Mouse (Mus musculus) layer of hippocampus, postnatal 25 days (tissue): ENCODE data around the gene Rpp14. TPM values are rescaled to one million over a fixed set of nuclear protein-coding genes. Genes with fewer than 3 reads are reported as not detected.

Source experiments
- DNase-seq, 2 experiments: peaks; one replicate each; pipeline ENCODE4 v3.0.0; 2022; ENCODE audit warnings: mixed read lengths in 2 of 2, low spot score in 1 of 2; ENCODE audit errors: extremely low spot score in 1 of 2
- total RNA-seq, 2 experiments: library from RNA; stranded (reverse); gene quantifications; 2 replicates each; pipeline ENCODE4 v1.2.3; 2021

The Rpp14 gene
- 10 to 100 TPM; 27.0 to 29.2 TPM for total RNA-seq

- peak; percentile 96 to 100 for DNase-seq
Measured at GRCm38 (mm10) chr14:8080165-8080679, at the start of gene Rpp14. Rpp14 (plus strand) TSS chr14:8080367.

GRCm38 (mm10) chr14:8030535-8030934 lies 49.6 kb upstream of the Rpp14 start:
- no peak for DNase-seq

GRCm38 (mm10) chr14:8032087-8032944 lies 47.9 kb upstream of the Rpp14 start:
- DNase-seq, result no peak

- DNase-seq, result no peak
Measured at GRCm38 (mm10) chr14:8034561-8034960, 45.6 kb upstream of the Rpp14 start.

- DNase-seq, result no peak
Measured at GRCm38 (mm10) chr14:8035951-8036350, 44.2 kb upstream of the Rpp14 start.

GRCm38 (mm10) chr14:8036406-8036805 lies 43.8 kb upstream of the Rpp14 start:
- DNase-seq, result no peak

- no peak for DNase-seq
Measured at GRCm38 (mm10) chr14:8038150-8038549, 42.0 kb upstream of the Rpp14 start.

GRCm38 (mm10) chr14:8038791-8039448 lies 41.2 kb upstream of the Rpp14 start:
- DNase-seq, result no peak

- DNase-seq, result no peak
Measured at GRCm38 (mm10) chr14:8040179-8040578, 40.0 kb upstream of the Rpp14 start.

GRCm38 (mm10) chr14:8040911-8041678 lies 39.1 kb upstream of the Rpp14 start:
- DNase-seq, result no peak

GRCm38 (mm10) chr14:8042120-8042519 lies 38.0 kb upstream of the Rpp14 start:
- no peak for DNase-seq

GRCm38 (mm10) chr14:8042577-8042976 lies 37.6 kb upstream of the Rpp14 start:
- no peak for DNase-seq

- DNase-seq, result no peak
Measured at GRCm38 (mm10) chr14:8044330-8044729, 35.8 kb upstream of the Rpp14 start.

- no peak for DNase-seq
Measured at GRCm38 (mm10) chr14:8044786-8045185, 35.4 kb upstream of the Rpp14 start.

- no peak for DNase-seq
Measured at GRCm38 (mm10) chr14:8045187-8045846, 34.9 kb upstream of the Rpp14 start.

GRCm38 (mm10) chr14:8046839-8047238 lies 33.3 kb upstream of the Rpp14 start:
- no peak for DNase-seq

GRCm38 (mm10) chr14:8049334-8049733 lies 30.8 kb upstream of the Rpp14 start:
- no peak for DNase-seq

GRCm38 (mm10) chr14:8051869-8052268 lies 28.3 kb upstream of the Rpp14 start:
- DNase-seq, result no peak

- DNase-seq, result no peak
Measured at GRCm38 (mm10) chr14:8052661-8053060, 27.5 kb upstream of the Rpp14 start.
